Mouse (Mus musculus) gastrocnemius, postnatal 14 days (tissue): ENCODE results near the gene Bcar3. TPM values are rescaled to one million over a fixed set of nuclear protein-coding genes. Genes with fewer than 3 reads are reported as not detected.
A peak's percentile ranks its signal among the peaks of the same experiment; 100 is the strongest.

Experiments
- DNase-seq: peaks from one replicate; pipeline ENCODE4 v3.0.0; 2021; ENCODE audit warnings: mixed read lengths
- intact Hi-C: fragments of 180-260 bp; cut with DNase I; formaldehyde crosslinking; loops from one replicate; pipeline ENCODE4 v1.15.1; 2025; ENCODE audit warnings: low total_unique reads
- total RNA-seq, 2 experiments: library from RNA; stranded (reverse); gene quantifications; 2 replicates each; pipeline ENCODE4 v1.2.3; 2021

Gene Bcar3
- total RNA-seq, 2 experiments from 2014 or later = 8.3 to 9.5 TPM

DNA sequence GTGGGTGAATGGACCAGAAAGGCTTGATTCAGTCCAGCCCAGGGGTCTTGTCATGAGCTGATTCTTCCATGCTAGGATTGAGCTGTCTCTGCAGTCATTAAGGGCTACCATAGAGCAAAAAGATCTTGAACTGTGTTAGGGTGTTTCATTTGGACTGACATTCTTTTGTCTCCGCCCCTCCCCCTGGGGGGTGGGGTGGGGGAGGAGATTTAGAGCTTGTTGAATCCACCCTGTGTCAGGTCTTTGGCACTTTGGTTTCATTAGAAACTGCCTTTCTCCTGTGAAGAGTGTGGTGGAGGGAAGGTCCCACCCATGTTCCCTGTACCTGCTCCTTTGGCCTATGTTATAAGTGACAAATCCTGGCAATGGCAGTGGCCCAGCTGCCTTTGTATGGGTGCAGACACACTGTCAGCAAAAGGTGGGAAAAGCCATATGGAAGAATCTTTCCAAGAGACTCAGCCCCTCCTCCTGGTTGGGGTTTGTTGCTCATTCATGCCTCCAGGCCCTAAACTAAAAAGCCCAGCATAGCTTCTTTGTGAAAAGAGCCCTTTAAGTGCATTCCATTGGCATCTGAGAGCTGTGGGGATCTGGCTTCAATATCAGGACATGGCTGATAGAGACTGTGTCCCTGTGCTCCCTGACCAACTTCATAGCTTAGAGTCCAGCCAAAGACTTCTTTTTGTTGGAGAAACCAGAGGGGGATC, 194.3 kb downstream of the Bcar3 start:
- intact Hi-C loops = no loop called here

DNA sequence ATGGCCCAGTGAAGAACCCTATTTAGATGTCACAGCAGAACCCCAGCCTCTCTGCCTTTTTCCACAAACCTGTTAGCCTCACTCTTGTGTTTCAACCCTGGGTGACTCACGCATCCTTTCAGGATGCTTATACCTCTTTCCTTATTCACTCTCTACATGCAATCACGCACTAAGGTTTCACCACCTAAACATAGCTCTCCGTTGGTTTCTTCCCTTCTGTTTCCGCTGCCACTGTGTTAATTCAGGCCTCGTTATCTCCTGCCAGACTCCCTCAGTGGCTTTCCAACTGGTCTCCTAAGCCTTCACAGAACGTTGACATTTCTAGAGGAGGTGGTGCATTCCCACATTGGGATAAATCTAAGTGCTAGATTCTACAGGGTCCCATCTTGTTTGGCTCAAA, 196.6 kb downstream of the Bcar3 start:
- DNase-seq = no peak
- intact Hi-C loops = no loop called here

More for the DNA sequence above, 194.3 kb downstream of the Bcar3 start:
- DNase-seq = no peak

DNA sequence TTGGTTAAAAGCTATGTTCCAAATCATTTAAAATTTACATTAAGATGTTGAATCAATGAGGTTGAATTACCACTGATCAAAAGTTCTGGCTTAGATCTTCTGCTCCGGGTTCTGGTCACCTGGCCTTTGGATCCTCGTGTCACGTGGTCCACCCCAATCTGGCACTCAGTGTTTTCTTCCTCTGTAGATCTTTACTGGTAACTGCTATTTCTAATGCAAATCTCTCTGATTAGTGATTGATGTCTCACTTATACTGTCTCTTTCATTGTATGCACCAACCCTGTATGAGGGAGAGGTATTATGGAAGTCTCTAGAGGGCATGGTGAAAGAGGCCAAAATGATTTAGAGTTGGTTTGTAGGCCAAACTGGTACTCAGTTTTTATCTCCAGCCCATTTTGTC, 198.1 kb downstream of the Bcar3 start:
- no peak for DNase-seq
- intact Hi-C loops = no loop called here

DNA sequence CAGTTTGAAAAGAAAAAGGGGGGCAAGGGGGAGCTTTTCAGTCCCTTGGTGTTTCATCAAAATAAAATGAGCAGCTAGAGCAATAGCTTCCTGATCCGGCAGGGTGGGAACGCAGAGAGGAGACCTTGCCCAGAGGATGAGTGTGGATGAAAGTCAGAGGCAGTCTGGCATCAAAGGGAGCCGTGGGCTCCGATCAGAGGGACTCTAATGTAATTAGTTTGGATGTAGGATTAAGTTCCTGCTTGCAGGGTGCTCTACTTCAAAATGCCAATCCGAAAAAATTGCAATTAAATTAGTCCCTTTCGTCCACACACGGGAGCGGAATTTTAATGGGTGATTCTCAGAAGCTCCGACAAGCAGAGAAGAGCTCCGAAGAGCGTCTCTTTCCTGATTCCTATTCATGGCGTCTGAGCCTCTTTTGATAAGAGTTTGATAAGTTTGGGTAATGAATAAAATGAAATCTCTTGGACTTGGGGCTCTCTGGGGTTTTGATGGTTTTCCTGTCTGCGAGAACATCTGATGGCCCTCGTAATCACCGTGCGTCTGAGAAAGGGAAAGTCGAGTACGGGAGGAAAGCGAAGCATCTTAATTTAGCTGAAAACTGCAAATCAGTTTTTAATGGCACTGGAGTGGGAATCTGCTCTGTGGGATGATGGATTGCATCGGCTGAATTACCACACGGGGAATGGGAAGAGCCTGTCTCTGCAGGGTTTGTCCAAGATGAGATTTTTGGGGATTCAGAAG, 199.1 kb downstream of the Bcar3 start:
- intact Hi-C loops = no loop called here
- no peak for DNase-seq

DNA sequence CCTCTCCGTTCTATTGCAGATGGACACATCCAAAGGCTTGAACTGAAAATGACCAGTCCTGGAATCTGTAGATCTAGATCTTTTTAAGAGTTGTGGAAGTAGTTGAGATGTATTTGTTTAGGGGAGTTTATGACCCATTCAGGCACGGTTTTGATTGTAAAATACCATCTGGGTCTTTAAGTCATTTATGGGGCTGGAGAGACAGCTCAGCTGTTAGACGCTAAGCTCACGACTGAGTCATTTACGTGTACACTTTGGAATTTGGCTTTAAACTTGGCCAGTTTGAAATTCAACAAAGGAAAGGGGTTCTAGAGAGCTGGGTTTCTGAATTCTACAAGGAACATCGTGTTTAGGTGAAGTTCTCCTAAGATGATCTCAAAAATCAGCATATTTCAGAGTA, 200.8 kb downstream of the Bcar3 start:
- no peak for DNase-seq
- intact Hi-C loops = no loop called here

DNA sequence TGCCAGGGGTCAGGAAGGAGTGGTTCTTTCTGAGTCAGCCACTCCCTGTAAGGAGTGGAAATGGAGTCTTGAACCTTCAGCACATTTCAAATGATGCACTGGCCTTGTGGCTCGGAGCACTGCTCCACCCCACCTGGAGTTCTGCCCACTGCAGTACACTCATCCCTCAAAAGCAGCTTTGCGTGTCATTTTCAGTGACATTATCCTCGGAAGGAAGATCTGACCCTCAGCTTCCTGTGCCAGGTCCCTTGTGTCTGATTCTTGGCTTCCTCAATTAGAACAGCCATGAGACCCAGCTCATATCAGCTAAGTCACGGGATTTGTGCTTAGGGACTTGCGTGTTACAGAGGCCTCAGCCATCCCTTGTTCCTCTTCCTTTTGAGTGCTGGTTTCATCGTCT, 203.9 kb downstream of the Bcar3 start:
- intact Hi-C loops = no loop called here
- DNase-seq = no peak

DNA sequence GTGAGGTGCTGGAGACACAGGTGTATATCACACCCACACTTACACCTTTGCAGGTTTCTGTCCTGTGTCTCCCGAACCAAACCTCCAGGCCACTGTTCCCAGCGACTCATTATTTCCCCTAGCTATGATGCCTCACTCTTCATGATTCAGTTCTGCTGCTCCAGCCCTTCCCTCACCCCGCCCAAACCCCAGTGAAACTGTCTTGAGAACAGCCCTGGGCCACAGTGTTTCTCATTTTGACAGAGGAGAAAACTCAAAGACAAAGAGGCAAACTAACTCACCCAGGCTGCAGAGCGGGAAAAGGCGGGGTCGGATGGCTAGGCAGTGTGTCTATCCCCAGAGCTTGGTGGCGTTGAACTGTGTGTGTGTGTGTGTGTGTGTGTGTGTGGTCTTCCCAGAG, 204.6 kb downstream of the Bcar3 start:
- intact Hi-C loops = no loop called here
- no peak for DNase-seq

DNA sequence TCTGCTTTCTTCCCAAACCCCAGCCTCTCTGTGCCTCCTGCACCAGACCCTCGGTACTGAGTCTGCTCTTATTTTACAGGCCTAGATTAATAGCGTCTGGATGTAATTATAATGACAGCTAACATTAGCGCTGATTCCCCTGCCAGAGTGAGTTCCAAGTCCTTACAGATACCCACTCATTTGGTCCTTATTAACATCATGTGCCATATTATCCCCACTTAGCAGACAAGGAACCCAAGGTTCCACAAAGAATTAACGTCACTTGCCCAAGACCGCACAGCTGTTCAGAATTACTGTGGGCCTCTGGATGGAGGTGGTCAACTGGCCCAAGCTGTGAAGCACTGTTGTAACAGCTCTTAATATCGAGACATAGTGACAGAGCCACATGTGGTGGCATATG, 205.7 kb downstream of the Bcar3 start:
- intact Hi-C loops = no loop called here
- no peak for DNase-seq

DNA sequence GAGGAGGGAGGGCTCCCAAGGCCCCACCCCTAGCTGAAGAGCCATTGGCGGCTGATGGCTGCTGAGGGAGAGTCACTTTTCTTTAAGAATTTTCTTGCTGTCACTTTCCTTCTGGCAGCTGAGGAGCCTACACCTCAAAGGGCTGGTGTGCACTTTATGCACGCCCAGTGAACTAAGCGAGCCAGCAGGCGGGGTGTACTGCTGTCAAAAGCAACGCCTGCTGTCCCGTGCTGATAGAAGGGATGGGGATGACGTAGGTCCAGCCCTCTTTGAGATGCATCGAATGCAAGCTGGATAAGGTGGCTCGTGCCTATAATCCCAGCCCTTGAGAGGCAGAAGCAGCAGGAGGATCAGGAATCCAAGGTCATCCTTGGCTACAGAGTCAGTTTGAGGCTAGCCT, 207.0 kb downstream of the Bcar3 start:
- DNase-seq = no peak
- intact Hi-C loops = no loop called here

DNA sequence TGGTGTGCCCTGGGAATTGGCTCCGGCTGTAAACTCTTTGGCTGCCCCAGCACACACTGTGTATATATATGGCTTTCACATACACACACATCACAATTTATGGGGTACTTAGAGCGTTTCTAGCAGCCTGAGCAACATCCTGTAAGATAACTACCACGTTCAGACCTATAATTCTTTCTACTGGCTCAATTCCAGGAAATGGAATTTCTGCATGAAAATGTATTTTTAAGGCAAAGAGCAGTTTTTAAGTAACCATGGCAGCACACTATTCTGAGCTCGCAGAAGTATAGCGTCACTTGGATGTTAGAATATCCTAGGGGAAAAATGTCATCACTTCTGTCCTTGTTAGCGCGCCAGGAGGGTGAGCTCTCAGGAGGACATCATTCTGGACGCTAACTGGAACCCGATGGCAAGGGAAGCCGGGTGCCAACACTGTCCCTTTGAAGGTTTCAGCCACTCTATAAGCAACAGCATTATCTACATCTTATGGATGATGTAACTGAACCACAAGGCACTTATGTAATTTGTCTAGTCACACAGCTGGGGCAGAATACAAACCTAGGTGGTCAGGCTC, 212.5 kb downstream of the Bcar3 start:
- DNase-seq = no peak
- intact Hi-C loops = no loop called here

DNA sequence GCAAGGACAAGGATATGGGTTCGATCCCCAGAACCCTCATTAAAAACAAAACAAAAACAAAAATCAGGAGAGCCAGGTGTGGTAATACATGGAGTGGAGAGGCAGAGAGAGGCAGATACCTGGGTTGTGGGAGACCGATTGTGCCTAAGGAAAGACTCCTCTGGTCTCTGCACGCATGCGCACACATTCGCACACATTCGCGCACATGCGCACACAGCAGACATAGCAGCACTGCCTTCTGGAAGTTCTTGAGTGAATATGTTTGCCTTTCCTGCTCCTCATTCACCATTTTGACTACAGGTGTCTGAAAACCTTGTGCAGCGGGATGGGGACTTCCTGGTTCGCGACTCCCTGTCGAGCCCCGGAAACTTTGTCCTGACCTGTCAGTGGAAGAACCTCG, 213.9 kb downstream of the Bcar3 start:
- DNase-seq = no peak
- intact Hi-C loops = no loop called here

DNA sequence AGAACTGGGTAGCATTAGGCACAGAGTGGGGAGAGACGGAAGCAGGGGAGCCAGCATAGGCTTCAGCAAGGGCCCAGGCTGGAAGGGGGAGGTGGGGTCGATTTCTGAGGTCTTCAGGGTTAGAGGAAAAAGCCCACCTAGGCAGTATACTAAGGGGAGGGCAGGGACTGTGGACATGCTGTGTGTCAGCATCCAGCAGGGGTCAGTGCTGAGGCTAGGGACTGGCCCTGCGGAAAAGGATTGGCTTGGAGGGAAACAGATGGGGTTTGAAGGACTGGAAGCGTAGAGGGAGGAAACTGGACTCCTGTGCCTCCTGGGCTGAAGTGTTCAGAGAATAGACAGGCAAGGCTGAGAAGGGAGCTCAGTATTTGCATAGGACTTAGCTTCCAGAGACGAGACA, 215.1 kb downstream of the Bcar3 start:
- DNase-seq = peak; percentile 77
- intact Hi-C loops = no loop called here

DNA sequence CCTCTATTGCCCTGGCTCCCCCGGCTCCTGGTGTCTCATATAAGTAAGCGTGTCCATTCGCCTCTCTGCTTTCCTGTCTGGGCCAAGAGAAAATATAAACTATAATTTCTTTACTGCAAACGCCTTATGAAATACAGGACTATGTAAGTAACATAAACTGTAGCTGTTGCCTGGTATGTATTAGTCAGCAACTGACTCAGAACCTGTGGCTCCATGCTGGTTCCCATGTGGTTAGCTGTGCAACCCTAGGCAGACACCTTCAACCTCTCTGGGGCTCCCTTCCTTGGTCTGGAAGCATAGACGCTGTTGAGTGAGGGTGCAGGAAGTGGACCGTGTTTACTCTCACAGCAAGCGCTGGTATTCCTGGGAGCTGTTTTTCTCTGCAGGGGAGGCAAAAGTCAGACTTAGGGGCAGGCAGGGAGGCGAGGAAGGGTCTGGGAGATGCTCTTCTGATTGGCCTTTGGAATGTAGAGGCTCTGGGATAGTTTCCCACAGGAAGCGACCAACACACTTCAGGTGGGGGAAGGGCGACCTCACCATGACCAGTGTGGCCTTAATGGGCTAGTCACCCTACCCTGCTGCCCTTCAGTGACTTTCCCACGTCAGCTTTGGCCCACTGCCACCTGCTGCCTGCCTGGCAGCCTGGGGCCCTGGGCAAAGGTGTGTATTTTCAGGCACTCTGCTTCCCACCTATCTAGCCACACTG, 215.8 kb downstream of the Bcar3 start:
- intact Hi-C loops = loop anchor here (10.0 kb wide), 1 partner anchor 105 kb away; the partner anchor contains the start of gene Fnbp1l
- peak; percentile 39 for DNase-seq

DNA sequence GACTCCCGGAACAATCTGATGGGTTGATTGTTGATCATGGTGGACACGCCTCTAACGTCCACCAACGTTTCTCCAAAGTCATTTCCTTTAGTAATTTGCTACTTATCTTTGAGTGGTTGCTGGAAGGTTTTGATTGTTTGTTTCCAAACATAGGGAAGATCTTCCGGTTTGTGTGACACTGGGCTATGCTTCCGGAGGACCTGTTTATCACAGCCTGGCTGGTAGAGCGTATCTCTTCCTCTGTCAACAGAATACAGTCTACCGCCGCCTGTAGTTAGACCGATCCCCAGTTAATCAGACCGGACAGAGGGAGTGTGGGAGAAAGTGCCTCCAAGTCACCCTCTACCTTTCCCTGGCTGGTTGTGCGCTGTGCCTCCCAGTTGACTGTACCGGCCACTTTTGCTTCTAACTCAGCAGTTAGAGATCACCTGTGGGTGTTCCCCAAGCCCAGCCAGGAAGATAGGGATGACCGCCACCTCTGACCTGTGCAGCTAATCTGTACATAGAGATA, 216.4 kb downstream of the Bcar3 start:
- no peak for DNase-seq
- intact Hi-C loops = loop anchor here (10.0 kb wide), 1 partner anchor 105 kb away; the partner anchor contains the start of gene Fnbp1l

DNA sequence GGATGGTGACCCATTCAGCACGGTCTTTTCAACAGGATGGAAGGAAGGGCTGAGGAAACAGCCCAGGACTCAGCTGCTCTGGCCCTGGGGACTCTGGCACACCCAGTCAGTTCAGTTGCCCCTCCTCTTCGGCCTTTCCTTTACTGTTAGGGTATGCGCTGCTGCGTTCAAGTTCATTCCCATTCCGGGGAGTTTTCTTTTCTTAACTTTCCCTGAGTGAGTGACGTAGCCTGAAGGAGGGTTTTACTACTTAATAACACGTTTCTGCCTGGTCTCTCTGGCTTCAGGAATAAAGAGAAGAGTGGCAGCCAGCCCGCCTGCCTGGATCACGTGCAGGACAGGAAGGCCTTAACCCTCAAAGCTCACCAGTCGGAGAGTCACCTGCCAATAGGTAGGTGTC, 217.0 kb downstream of the Bcar3 start:
- intact Hi-C loops = loop anchor here (10.0 kb wide), 1 partner anchor 104 kb away; the partner anchor contains the start of gene Fnbp1l
- no peak for DNase-seq

DNA sequence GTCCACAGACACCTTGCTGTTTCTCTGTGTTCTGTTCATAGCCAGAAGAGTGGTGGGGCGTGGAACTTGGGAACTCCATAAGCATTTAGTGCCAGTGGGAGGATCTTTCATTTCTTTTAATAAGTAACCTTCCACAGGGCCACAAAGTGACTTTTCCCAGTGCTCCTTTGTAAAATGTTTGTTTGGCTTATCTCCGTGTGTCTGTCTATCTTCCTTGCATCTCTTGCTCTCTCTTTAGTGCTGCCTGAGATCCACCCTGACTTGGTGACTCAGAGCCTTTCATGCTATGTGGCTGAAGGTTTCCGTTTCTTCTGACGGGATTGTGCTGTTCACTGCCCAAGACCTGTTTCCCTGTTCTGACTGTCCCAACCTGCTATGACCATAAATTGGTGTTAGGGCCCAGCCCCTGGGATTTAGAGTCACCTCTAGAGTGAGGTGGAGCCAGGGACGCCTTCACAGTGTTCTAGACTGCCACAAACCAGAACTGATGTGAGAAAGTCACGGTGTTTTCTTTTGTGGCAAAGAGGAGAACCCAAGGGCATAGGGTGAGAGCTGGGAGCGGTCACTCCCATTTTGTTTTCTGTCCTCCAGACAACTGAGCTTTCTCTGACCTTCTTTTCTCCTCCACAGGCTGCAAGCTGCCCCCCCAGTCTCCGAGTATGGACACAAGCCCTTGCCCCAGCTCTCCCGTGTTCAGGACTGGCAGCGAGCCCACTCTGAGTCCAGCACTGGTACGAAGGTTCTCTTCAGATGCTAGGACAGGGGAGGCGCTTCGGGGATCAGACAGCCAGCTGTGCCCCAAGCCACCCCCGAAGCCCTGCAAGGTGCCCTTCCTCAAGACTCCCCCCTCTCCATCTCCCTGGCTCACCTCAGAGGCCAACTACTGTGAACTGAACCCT, 218.0 kb downstream of the Bcar3 start:
- no peak for DNase-seq
- intact Hi-C loops = loop anchor here (10.0 kb wide), 1 partner anchor 103 kb away; the partner anchor contains the start of gene Fnbp1l

DNA sequence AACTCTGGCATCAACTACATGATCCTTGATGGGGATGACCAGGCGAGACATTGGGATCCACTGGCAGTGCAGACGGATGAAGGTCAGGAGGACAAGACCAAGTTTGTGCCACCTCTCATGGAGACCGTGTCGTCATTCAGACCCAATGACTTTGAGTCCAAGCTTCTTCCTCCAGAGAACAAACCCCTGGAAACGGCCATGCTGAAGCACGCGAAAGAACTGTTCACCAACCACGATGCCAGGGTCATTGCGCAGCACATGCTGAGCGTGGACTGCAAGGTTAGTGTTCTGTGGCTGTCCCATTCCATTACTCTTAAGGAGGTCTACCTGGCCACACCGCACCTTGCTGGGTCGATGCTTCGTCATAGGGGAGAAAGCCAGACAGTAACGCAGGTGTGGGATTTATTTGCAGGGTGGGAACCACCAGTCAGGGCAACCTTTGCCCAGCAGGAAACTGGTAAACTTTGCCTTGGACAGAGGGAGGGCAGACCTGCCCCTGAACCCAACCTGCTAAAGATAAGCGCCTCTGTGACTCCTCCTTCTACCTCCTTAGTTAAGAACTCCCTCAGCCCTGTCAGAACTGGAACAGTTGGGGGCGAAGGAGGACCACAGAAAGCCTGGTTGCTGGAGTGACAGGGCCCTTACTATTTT, 218.9 kb downstream of the Bcar3 start:
- DNase-seq = no peak
- intact Hi-C loops = loop anchor here (10.0 kb wide), 1 partner anchor 102 kb away; the partner anchor contains the start of gene Fnbp1l
